Mouse (Mus musculus) bone marrow macrophage, adult 2 months (primary cell): Measurements from ENCODE around the gene Apopt1.

Source experiments
- CTCF ChIP-seq: IDR thresholded peaks from 2 replicates; pipeline ENCODE4 v1.5.1; 2012; ENCODE audit warnings: low read depth, mild to moderate bottlenecking, low read length, moderate library complexity
- POLR2A ChIP-seq: IDR thresholded peaks from 2 replicates; pipeline ENCODE4 v1.6.1; 2012; ENCODE audit warnings: mild to moderate bottlenecking, low read depth, low read length, borderline replicate concordance

DNA sequence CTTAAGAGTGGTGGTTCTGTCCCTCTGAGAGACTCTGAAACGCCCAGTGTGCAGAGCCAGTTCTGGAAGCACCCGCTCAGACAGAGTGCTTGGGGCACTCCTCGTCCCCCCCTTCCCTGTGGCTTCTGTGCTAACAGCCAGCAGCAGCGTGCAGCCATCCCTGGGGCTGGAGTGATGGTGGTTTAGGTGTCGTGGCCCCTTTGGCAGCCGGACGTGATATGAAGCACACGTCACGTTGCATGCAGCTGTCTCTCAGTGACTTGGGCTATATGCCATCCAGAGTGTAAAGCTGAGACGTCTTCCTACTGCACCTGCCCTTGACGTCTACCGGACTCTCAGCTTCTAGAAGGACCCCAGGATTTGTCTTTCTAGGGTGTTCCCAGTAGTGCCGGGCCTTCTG lies 85.4 kb downstream of the Apopt1 start:
- TF ChIP-seq CTCF (no peak), POLR2A (no peak)
